Mouse (Mus musculus): ENCODE measurements around the gene Lhx2.

Lhx2 gene

GRCm38 (mm10) chr2:38346881-38347764 lies 8.0 kb downstream of the Lhx2 start:
- no peak for DNase-seq (ENCODE audit: low spot score in 2 of 2)

GRCm38 (mm10) chr2:38347811-38348551 lies 8.9 kb downstream of the Lhx2 start:
- DNase-seq (ENCODE audit: low spot score in 2 of 2) = peak in 1 of 2 experiments; percentile 54

- DNase-seq (ENCODE audit: low spot score in 2 of 2) = no peak
Measured at GRCm38 (mm10) chr2:38348660-38349420, 9.8 kb downstream of the Lhx2 start.

GRCm38 (mm10) chr2:38349447-38350350 lies 10.6 kb downstream of the Lhx2 start:
- DNase-seq (ENCODE audit: low spot score in 2 of 2) = no peak

GRCm38 (mm10) chr2:38350386-38350785 lies 11.3 kb downstream of the Lhx2 start:
- peak in 1 of 2 experiments; percentile 38 for DNase-seq (ENCODE audit: low spot score in 2 of 2)

GRCm38 (mm10) chr2:38350796-38351195 lies 11.7 kb downstream of the Lhx2 start:
- peak; percentile 93 to 94 for DNase-seq (ENCODE audit: low spot score in 2 of 2)

- no peak for DNase-seq (ENCODE audit: low spot score in 2 of 2)
Measured at GRCm38 (mm10) chr2:38351641-38352320, 12.7 kb downstream of the Lhx2 start.

GRCm38 (mm10) chr2:38352321-38353007 lies 13.4 kb downstream of the Lhx2 start:
- DNase-seq (ENCODE audit: low spot score in 2 of 2) = no peak

GRCm38 (mm10) chr2:38353008-38353379 lies 13.9 kb downstream of the Lhx2 start:
- DNase-seq (ENCODE audit: low spot score in 2 of 2) = no peak

- no peak for DNase-seq (ENCODE audit: low spot score in 2 of 2)
Measured at GRCm38 (mm10) chr2:38353664-38354063, 14.6 kb downstream of the Lhx2 start.

- no peak for DNase-seq (ENCODE audit: low spot score in 2 of 2)
Measured at GRCm38 (mm10) chr2:38354179-38354716, 15.2 kb downstream of the Lhx2 start.

GRCm38 (mm10) chr2:38354717-38355510 lies 15.8 kb downstream of the Lhx2 start:
- DNase-seq (ENCODE audit: low spot score in 2 of 2) = peak; percentile 52 to 56

- no peak for DNase-seq (ENCODE audit: low spot score in 2 of 2)
Measured at GRCm38 (mm10) chr2:38355731-38356427, 16.8 kb downstream of the Lhx2 start.

- peak; percentile 38 to 46 for DNase-seq (ENCODE audit: low spot score in 2 of 2)
Measured at GRCm38 (mm10) chr2:38356428-38357260, 17.6 kb downstream of the Lhx2 start.

- DNase-seq (ENCODE audit: low spot score in 2 of 2) = peak in 1 of 2 experiments; percentile 37
Measured at GRCm38 (mm10) chr2:38357294-38358246, 18.5 kb downstream of the Lhx2 start.

- peak in 1 of 2 experiments; percentile 13 for DNase-seq (ENCODE audit: low spot score in 2 of 2)
Measured at GRCm38 (mm10) chr2:38358611-38359010, 19.5 kb downstream of the Lhx2 start.

All from right cerebral cortex, postnatal 10 days (tissue).